Mouse (Mus musculus) CD4-positive helper T cell, adult 2 months (primary cell): ENCODE results near the gene Taf1a.
A peak's percentile ranks its signal among the peaks of the same experiment; 100 is the strongest.

Source experiments
- DNase-seq: peaks from one replicate; pipeline ENCODE4 v3.0.0-alpha.2; 2012; ENCODE audit warnings: low read depth, missing footprints, low spot score

Gene Taf1a

GRCm38 (mm10) chr1:183414081-183414727 lies 25.4 kb downstream of the Taf1a start:
- no peak for DNase-seq

GRCm38 (mm10) chr1:183417873-183418272 lies 29.1 kb downstream of the Taf1a start, which contains the start of gene Hhipl2:
Gene Hhipl2, plus strand, starts transcription at chr1:183418215.
- no peak for DNase-seq

GRCm38 (mm10) chr1:183419741-183420140 lies 31.0 kb downstream of the Taf1a start:
- no peak for DNase-seq

- DNase-seq: no peak
These were observed 31.5 kb downstream of the Taf1a start for GRCm38 (mm10) chr1:183420296-183420695.

- no peak for DNase-seq
These were observed 35.3 kb downstream of the Taf1a start for GRCm38 (mm10) chr1:183424100-183424499.

- DNase-seq: no peak
These were observed 46.1 kb downstream of the Taf1a start for GRCm38 (mm10) chr1:183434918-183435317.

GRCm38 (mm10) chr1:183439036-183439435 lies 50.3 kb downstream of the Taf1a start:
- DNase-seq: peak; percentile 42

GRCm38 (mm10) chr1:183442015-183442774 lies 53.4 kb downstream of the Taf1a start:
- peak; percentile 72 for DNase-seq

- DNase-seq: no peak
These were observed 64.3 kb downstream of the Taf1a start for GRCm38 (mm10) chr1:183453066-183453465.
